Mouse (Mus musculus) CD8-positive naive resting alpha-beta T cell, adult 2 months (primary cell): Measurements from ENCODE around the gene Prodh2.
"Not testable (repeated sequence)": the region's sequence is repeated elsewhere in the genome, so short reads cannot be mapped to it uniquely, and the experiment has no call there.

ENCODE experiments used
- DNase-seq, 2 experiments: peaks; one replicate each; pipeline ENCODE4 v3.0.0; 2022; ENCODE audit warnings: low read depth in 2 of 2, low spot score in 2 of 2

The Prodh2 gene

DNA sequence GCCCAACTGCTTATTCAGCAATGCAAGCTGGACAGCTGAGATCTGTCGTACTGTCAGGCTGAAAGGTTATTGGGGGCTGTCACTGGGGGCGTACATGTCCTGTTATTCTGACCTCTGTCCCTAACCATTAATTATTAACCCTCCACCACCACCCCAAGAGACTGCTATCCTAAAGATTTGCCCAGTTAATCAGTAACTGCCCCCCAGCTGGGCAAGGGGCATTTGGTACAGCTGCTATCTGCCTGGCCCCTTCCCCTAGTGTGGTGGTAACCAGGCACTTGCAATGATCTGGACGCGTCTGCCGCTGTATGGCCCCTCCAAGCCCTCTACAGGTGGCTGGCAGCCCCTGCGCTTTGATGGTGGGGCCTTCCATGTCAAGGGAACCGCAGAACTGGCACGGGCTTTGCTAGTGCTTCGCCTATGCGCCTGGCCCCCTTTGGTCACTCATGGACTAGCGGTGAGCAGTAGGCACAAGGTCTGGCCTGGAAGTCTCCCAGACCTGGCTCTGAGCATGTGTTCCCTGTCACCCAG is at the start of gene Prodh2:
Gene Prodh2, plus strand, starts transcription at position 222 of the 531 bp plus-strand sequence.
- DNase-seq: no peak

- no peak for DNase-seq
Observed at GRCm38 (mm10) chr7:30443696-30444095, 49.7 kb upstream of the Prodh2 start.

DNA sequence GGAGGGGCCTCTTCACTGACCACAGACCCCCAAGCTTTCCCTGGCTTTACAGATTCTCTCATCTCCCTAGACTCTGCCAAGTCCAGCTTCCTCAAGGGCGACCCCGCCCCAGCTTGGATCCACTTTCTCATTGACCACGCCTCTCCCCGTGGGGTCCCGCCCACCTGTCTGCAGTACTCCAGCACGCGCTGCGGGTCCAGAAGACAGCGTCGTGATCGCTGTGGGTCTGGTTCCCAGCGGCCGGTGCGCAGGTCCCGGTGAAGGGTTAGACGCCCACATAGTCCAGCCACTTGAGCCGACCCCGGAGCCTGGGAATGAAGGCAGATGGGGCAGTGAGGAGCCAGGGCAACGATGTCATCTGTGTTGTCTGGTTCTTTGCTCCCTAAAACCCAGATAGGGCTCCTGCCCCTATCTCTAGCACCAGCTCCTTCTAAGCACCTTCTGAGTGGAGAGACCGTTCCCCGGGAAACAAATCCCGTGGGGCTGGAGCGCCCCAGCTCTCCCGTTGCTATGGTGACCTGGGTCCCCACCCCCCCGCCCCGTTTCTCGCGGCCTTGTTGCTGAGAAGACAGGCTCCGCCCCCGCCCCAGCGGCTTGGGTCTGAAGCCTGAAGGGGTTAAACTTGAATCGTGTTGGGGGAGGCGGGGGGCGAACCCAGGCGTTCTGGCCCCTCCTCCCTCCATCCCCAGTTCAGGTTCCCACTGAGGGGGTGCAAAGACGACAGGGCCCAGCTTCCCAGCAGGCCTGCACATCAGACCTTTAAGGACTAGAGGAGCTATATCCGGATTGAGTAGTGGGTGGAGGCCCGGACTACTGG is 49.1 kb upstream of the Prodh2 start:
- no peak for DNase-seq

GRCm38 (mm10) chr7:30444971-30445751 is 48.3 kb upstream of the Prodh2 start, which contains the start of gene Aplp1:
TSS of gene Aplp1 (minus strand) at chr7:30445535.
- DNase-seq: no peak

DNA sequence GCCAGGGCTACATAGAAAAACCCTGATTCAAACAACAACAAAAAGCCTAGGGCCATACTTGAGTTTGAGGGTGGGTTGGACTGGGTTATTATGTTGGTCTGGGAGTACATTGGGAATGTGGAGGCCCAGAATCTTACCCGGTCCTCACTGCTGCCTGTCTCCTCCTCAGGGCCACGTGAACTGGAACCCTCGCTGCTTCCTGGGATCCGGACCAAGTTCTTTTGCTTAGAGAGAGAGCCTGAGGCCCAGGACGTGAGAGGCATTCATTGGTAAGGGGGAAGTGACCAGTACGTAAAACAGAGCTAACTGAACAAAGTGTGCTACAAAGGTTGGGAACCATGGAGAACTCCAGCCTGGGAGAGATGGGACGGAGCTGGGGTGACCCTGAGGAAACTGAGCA is 43.2 kb upstream of the Prodh2 start:
- no peak for DNase-seq

DNA sequence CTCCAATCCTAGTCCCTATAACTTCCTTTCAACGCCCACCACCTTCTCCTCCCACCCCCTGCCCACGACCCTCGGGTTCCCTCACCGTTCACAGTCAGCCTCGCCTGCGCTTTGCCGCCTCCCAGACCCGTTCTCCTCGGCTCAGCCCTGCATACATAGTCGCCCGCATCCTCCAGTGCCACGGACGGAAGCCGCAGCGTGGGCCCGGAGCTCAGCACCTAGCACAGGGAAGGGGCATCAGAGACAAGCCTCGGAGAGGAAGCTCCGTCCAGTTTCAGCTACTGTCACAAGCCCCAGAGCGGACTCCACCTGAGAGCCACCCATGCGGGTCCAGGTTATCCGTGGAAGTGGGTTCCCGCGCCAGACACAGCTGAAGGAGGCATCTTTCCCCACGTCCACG is 40.1 kb upstream of the Prodh2 start:
- DNase-seq: no peak

- DNase-seq: no peak
Observed at GRCm38 (mm10) chr7:30453766-30454165, 39.7 kb upstream of the Prodh2 start.

DNA sequence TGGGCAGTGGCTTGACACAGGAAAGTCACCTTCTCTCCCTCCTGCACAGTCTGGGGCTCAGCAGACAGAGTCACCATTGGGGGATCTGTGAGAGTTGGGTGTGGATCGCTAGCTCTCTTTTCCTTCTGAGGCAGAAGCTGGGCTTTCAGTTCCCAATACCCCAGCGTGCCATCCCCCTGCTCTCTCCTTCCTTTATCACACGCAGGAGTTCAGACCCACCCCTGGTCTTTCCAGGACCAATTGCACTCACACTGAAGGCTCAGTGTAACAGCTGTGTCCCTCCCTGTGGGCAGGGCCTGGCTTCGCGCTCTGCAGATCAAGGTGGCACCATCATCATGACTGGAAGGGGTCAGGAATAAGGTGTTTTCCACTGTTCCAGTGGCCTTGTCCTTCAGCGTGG is 39.2 kb upstream of the Prodh2 start:
- DNase-seq: no peak

- DNase-seq: no peak
Observed at GRCm38 (mm10) chr7:30456487-30456886, 36.9 kb upstream of the Prodh2 start.

- no peak for DNase-seq
Observed at GRCm38 (mm10) chr7:30456911-30457628, 36.4 kb upstream of the Prodh2 start.

DNA sequence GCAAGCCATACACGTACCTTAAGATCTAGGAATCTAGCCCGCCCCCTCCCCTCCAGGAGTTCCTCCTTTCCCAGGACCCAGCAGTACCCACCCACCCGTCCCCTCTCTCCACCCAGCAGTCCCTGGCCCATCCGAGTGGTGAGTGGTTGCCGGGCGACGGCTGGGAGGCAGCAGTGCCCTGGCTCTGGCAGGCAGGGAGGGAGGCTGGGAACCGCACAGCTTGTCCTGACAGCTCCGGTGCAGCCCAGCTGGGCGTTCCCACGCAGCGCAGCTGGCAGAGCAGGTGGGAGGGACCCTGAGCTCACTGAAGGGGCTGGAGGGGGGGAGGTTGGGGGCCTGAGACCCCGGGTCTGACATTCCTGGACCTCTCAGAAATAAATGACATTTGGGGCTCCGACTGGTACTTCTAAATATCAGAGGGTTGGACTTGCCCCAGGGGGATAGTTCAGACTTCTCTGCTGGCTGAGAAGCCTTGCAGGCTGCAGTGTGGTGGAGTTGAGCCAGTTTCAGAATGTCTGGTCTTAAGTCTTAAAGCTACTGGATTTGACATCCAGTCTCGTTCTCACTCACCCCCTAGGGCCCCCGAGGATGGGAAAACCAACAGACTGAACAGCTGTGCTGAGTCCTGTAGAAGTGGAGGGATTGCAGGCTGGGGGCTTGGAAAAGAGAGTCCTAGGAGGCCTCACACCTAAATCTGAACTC is 35.6 kb upstream of the Prodh2 start, which contains the start of the genes Kirrel2 and Nphs1:
Gene Kirrel2, minus strand, starts transcription at position 62 of the 702 bp plus-strand sequence.
Gene Nphs1, plus strand, starts transcription at position 687 of the 702 bp plus-strand sequence.
- DNase-seq: no peak

DNA sequence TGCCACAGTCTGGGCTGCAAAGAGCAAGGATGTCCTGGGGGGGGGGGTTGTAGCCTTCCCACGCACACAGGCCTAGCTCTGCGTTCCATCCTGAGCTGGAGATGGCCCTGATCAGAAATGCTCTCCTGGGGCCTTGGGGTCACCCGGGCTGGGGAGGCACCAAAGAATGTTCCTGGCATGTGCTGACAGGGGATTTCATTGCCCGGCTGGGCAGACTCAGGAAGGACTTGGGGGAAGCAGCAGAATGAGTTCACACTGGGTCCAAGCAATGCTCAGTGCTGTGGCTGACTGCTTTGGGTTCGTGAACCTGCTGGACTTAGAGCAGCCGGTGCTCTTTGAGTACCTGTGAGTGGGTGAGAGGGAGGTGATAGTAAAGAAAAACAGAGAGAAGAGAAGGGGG is 33.9 kb upstream of the Prodh2 start:
- DNase-seq: no peak

GRCm38 (mm10) chr7:30463568-30463967 is 29.9 kb upstream of the Prodh2 start:
- no peak for DNase-seq

DNA sequence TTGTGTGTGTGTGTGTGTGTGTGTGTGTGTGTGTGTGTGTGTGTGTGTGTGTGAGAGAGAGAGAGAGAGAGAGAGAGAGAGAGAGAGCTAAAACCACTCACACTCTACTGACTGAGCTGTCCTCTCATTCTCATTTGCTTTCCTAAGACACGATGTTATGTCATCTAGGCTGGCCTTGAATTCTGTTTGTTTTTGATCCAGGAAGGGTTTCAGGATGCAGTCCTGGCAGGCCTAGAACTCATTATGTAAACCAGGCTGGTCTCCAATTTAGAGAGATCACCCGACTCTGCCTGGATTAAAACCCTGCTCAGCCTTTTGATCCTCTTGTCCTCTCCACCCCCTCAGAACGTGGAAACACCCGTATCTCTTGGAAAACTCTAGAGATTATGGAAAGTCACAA is 29.4 kb upstream of the Prodh2 start:
- no peak for DNase-seq

GRCm38 (mm10) chr7:30464816-30465300 is 28.6 kb upstream of the Prodh2 start:
- DNase-seq: no peak

DNA sequence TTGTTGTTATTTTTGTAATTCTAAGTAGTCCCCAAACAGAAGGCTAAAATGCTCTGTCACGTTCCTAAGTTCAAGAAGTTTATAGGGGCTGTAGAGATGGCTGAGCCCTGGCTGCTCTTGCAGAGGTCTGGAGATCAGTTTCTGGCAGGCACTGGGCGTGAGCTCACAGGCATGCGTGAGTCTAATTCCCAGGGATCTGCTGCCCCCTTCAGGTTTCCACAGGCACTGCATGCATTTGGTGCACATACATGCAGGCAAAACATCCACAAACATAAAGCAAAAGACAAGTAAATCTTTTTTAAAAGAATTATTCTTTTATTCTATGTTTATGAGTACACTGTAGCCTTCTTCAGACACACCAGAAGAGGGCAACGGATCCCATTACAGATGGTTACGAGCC is 21.0 kb upstream of the Prodh2 start:
- peak; percentile 22 to 23 for DNase-seq

- DNase-seq: no peak
Observed at GRCm38 (mm10) chr7:30474999-30475398, 18.4 kb upstream of the Prodh2 start.

DNA sequence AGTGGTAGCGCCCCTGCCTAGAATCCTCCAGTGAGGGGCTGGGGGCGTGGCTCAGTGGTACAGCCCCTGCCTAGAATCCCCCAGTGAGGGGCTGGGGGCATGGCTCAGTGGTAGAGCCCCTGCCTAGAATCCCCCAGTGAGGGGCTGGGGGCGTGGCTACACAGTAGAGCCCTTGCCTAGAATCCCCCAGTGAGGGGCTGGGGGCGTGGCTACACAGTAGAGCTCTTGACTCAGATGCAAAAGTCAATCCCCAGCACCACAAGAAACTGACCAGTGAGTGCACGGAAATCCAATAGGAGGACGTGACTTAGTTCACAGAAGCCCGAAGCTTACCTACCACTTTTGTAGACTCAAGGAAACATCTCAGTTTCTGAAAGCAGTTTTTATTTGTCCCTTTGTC is 17.3 kb upstream of the Prodh2 start:
- DNase-seq: not testable (repeated sequence)

GRCm38 (mm10) chr7:30477415-30478381 is 15.7 kb upstream of the Prodh2 start:
- DNase-seq: no peak
